Mouse (Mus musculus): Measurements from ENCODE around the gene Ahnak.
"Not testable (repeated sequence)": the region's sequence is repeated elsewhere in the genome, so short reads cannot be mapped to it uniquely, and the experiment has no call there.

Ahnak gene

GRCm38 (mm10) chr19:8996601-8997000 is 7.5 kb downstream of the Ahnak start:
- no peak for DNase-seq

GRCm38 (mm10) chr19:8997546-8997945 is 8.5 kb downstream of the Ahnak start:
- peak; percentile 75 for DNase-seq

DNA sequence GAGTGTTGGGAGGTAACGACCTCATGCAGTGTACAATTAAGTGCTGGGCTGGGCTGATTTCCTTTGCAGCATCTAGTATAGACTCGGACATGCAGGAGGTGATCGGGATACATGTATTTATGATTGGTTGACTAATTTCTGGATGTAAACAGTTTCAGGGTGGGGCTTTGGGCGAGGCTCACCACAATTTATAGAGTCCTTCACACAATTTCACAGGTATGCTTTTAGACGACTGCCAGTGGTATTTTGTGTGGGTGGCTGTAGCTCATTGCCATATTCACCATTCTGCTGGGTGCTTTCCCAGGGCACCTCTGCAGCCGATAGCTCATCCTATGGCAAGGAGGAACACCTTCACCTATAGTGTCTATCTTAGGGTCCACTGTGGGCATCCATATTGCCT is 9.5 kb downstream of the Ahnak start:
- DNase-seq, result no peak

GRCm38 (mm10) chr19:8999223-8999622 is 10.1 kb downstream of the Ahnak start:
- no peak for DNase-seq

DNA sequence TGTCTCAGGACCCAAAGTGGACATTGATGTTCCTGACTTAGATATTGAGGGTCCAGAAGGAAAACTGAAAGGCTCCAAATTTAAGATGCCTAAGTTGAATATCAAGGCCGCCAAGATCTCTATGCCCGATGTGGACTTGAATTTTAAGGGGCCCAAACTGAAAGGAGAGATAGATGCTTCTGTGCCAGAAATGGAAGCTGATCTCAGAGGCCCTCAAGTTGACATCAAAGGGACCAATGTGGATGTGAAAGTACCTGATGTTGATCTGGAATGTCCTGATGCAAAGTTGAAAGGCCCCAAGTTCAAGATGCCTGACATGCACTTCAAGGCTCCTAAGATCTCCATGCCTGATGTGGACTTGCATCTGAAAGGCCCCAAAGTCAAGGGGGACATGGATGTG is 17.8 kb downstream of the Ahnak start:
- not testable (repeated sequence) for DNase-seq

GRCm38 (mm10) chr19:9019298-9019697 is 30.2 kb downstream of the Ahnak start:
- no peak for DNase-seq

- no peak for DNase-seq
Observed at GRCm38 (mm10) chr19:9023021-9023778, 34.1 kb downstream of the Ahnak start.

DNA sequence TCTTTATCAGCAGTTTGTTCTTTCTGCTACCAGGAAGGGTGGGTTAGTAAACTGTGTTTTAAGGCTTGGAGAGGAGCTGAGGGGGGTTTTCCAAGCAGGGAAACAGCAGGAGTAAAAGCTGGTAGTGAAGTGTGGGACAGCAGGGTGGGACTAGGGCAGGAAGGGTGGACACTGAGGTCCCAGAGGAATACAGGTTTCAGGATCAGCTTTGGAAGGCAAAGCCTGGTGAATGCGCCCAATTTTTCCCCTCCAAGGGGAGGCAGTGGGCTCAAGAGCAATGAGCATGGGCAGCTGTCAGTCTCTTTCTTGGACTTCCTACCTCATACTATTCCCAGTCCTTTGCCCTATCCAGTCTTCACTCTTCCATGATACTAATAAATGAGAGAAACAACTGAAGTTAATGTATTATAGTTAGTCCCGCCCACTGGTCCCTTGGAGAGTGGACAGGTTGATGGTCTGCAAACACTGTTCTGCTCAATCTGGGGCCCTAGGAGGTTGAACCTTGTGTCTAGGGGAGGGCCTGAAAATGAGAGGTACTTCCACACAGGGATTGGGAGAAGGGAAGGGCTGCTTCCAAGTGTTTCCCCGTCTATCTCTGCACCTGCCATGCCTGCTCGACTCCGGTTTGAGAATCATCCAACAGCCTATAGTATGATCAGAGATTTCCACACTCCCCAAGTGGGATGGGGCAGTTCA is 36.6 kb downstream of the Ahnak start:
- no peak for DNase-seq

GRCm38 (mm10) chr19:9026634-9027033 is 37.5 kb downstream of the Ahnak start:
- DNase-seq, result no peak

DNA sequence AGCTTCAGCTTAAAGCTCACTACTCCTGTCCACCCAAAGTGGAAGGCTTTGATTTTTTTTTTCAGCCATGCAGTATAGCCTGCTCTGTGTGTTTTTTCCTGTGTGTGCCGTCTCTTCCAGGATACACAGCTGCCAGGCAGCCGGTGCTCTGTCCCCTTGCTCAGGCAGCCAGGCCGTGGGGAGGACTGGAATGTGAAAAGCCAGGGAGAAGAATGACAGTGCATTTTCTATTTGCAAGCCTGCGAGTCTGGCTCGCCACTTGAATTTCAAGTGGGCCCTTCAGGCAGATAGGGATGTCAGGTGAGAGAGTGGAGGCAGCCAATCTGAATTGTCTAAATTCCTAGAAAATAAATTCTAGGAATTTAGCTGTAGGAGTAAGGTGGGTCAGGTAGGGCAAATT is 38.7 kb downstream of the Ahnak start:
- DNase-seq, result no peak

DNA sequence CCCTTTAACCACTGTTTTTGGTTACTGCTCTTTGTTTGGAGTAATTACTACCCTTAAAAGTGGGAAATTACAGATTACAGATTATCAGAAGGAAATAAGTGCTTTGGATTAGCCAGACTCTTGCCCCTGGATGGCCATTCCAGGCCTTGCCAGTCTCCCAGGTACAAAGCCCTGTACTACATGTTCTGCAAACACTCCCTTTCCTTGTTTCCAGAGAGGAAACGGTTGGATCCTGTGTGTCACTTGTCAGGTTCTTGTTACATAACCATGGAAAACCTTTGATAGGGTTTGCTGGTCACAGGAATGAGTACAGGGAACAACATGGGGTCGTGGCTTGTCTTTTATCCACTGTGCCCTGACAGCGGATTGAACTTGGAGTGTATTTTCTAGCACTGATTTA is 39.3 kb downstream of the Ahnak start:
- no peak for DNase-seq

GRCm38 (mm10) chr19:9029640-9030262 is 40.7 kb downstream of the Ahnak start:
- no peak for DNase-seq

DNA sequence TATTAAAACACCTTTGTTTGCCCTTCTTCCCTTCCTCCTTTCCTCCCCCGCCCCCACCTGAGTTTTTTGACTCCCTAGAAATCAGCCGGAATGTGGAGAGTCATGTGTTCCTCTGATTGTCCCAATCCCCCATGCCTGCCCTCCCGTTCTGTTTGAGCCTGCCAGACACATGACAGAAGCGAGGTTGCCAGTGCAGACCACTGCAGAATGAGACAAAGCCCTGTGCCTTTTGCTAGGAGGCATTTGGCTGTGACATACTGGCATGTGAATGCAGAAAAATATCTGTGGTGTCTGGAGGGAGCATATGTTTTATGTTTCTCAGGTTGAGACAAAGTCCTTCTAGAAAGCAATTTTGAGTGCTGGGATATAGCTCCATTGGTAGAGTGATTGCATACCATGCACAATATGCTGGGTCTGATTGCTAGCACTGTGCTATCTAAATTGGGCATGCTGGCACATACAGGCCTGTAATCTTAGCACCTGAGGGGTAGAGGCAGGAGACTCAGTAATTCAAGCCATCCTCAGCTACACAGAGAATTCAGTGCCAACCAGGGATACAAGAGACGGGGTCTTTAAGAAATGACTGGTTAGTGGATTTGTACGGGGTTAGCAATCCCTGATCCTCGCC is 43.5 kb downstream of the Ahnak start:
- no peak for DNase-seq

- DNase-seq, result no peak
Observed at GRCm38 (mm10) chr19:9033412-9034340, 44.6 kb downstream of the Ahnak start.

GRCm38 (mm10) chr19:9034480-9034879 is 45.4 kb downstream of the Ahnak start:
- no peak for DNase-seq

GRCm38 (mm10) chr19:9035101-9035500 is 46.0 kb downstream of the Ahnak start:
- DNase-seq, result no peak

DNA sequence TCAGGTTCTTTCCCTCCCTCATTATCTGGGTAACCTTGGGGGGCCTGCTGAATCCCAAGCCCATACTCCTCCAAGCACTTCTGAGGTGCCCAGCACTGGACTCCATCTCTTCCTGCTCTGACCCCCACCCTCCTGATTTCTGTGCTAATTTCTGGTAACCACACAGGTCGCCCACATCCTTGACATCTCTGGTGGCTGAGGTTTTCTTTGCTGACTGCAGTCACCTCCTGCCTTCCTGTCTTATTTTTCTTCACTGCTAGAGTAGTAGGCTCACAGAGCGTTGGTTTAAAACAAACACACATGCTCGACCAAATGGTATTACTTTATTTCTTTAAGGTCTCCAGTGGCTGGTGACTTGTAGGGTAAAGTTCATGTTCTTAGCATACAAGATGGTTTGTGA is 49.1 kb downstream of the Ahnak start:
- peak; percentile 52 for DNase-seq

- no peak for DNase-seq
Observed at GRCm38 (mm10) chr19:9039266-9039665, 50.2 kb downstream of the Ahnak start.

- DNase-seq, result no peak
Observed at GRCm38 (mm10) chr19:9039928-9040327, 50.8 kb downstream of the Ahnak start.

DNA sequence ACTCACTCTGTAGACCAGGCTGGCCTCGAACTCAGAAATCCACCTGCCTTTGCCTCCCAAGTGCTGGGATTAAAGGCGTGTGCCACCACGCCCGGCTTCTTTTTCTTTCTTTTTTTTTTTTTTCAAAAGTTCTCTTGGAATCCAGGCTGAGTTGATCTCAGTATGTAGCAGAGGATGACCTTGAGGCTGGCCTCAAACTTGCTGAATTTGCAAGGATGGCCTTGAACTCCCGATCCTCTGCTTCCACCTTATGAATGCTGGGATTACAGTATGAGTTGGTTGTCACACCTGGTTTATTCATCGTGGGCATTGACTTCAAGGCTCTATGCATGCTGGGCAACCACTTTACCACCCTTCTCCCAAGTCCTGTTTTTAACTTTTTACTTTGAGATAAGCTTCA is 51.6 kb downstream of the Ahnak start:
- DNase-seq, result no peak

GRCm38 (mm10) chr19:9041074-9041473 is 52.0 kb downstream of the Ahnak start:
- peak; percentile 37 for DNase-seq

DNA sequence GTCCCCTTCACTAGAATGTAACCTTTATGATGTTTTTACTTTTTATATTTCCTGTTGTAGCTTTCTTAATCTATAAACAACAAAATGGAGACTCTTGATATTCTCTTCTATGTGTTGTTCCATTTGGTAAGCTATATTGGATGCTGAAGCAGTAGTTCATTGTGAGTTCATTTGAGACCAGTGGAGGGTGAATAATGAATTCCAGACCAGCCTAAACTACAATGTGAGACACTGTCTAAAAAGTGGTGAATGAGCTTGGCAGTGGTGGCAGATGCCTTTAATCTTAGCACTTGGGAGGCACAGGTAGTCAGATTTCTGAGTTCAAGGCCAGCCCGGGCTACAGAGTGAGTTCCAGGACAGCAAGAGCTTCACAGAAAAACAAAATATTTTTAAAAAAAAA is 54.0 kb downstream of the Ahnak start:
- DNase-seq, result no peak

Measured in thymus, postnatal 25 days (tissue).